Mouse (Mus musculus): ENCODE data around the gene Ppp1r10. TPM values are rescaled to one million over a fixed set of nuclear protein-coding genes. Genes with fewer than 3 reads are reported as not detected.
A peak's percentile ranks its signal among the peaks of the same experiment; 100 is the strongest.

Ppp1r10 gene
- polyA plus RNA-seq, 1 experiment from 2014 or later: 43.9 TPM

DNA sequence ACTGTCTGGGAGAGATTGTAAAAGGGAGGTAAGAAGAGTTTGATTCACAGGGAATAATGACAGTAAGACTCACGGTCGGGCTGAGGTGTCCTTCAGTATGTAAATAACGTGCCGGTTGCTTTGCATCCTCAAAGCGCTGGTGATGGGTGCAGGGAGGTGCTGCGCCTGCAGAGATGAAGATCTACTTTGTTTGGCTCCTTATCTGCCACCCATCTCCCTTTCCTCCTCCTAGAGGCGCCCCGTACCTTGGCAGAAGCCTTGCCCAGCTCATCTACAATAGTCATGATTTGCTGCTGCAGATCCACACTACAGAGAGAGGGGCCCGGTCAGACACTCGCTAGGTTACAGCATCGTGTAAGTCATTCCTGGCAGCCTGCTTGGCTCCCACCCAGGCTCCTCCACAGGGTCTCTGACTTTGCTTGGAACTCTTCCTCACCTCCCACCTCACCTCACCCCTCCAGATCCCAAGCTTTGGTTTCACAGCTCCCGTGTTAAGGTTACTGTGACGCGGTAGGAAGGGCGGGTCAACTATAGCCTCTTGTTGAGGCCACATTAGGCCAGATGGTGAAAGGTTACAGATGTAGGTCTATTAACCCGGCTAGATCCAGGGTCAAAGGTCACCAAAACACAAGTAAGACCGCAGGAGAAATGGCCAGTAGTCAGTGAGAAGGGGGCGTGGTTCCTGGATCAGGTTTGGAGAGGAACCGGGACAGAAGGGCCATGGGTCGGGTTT, 6.9 kb upstream of the Ppp1r10 start:
- WGBS: 24% methylated on average over 20 of the region's 20 CpGs
- H3K4me1 ChIP-seq (ENCODE audit: control insufficient read depth, insufficient read depth, low read length): peaks cover 7% of the 10 kb centered on the region
- peak overlapping the region; percentile 56 for H3K27ac ChIP-seq (replicated peaks; ENCODE audit: low read depth, low read length)
- peaks cover 2% of the 10 kb centered on the region; the same call in 1 of the 2 replicates for H3K36me3 ChIP-seq (ENCODE audit: control insufficient read depth, insufficient read depth, low read length)
- H3K27me3 ChIP-seq (ENCODE audit: control insufficient read depth, insufficient read depth, low read length): no peaks in the 10 kb centered on the region
- DNase-seq (ENCODE audit: low spot score) (peak; percentile 42), ATAC-seq (ENCODE audit: insufficient number of reproducible peaks, low FRiP score, low TSS enrichment, low read depth) (peak; percentile 34)
- H3K4me3 ChIP-seq (ENCODE audit: low read depth, low read length): peak overlapping the region; percentile 71
- peak overlapping the region; percentile 85 for H3K9ac ChIP-seq (ENCODE audit: low read length)
- peak overlapping the region; percentile 92 for H3K4me2 ChIP-seq (ENCODE audit: low read depth, severe bottlenecking)
- H3K9me3 ChIP-seq (ENCODE audit: control insufficient read depth, low read length): no peaks in the 10 kb centered on the region

DNA sequence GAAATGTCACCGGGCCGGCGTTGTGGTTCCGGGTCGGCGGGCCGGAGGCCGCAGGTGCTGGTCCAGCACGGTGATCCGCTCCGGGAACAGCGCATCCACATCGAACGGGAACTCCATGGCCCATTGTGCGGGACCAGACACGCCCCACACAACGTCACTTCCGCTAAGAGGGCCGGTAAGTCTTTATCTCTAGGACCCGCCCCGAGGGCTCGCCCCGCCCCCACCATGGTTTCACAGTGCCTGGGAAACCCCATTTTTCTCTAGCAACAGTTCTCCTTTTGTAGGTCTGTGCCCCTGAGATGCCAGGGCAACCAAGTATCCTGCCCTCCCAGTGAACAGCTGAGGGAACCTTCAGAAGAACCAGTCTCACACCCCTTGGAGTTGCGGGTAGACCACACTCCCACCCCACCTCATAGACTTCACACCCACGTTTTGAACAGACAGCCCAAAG, 6.3 kb upstream of the Ppp1r10 start, which contains the start of gene Atat1:
Atat1 (minus strand) TSS at position 157 of the 451 bp plus-strand sequence.
- 5% methylated on average over 25 of the region's 25 CpGs for WGBS
- no peaks in the 10 kb centered on the region for H3K9me3 ChIP-seq (ENCODE audit: control insufficient read depth, low read length)

DNA sequence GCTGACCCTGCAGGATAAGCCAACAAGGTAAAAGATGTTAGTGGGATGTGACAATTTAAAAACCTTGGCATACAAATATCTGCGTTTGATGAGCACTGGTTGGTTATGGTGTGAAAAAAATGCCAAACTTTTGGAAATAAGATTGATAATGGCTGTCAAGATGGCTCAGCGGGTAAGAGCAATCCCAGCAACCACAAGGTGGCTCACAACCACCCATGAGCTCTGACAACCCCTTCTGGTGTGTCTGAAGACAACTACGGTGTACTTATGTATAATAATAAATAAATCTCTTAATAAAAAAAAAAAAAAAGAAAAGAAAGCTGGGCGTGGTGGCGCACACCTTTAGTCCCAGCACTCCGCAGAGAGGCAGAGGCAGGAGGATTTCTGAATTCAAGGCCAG, 1.3 kb upstream of the Ppp1r10 start:
- Histone ChIP-seq H3K36me3 (ENCODE audit: control insufficient read depth, insufficient read depth, low read length) (no peaks in the 10 kb centered on the region), H3K27me3 (ENCODE audit: control insufficient read depth, insufficient read depth, low read length) (no peaks in the 10 kb centered on the region), H3K4me3 (ENCODE audit: low read depth, low read length) (peak overlapping the region; percentile 78), H3K9ac (ENCODE audit: low read length) (no peak overlapping the region), H3K4me2 (ENCODE audit: low read depth, severe bottlenecking) (peak overlapping the region; percentile 84; the same call in 1 of the 2 replicates), H3K27ac (replicated peaks; ENCODE audit: low read depth, low read length) (no peak overlapping the region), H3K9me3 (ENCODE audit: control insufficient read depth, low read length) (no peaks in the 10 kb centered on the region), H3K4me1 (ENCODE audit: control insufficient read depth, insufficient read depth, low read length) (peaks cover 8% of the 10 kb centered on the region; the same call in 1 of the 2 replicates)
- ATAC-seq (ENCODE audit: insufficient number of reproducible peaks, low FRiP score, low TSS enrichment, low read depth) (no peak), DNase-seq (ENCODE audit: low spot score) (no peak)
- 86% methylated on average over 6 of the region's 6 CpGs for WGBS

More for the DNA sequence above, 6.3 kb upstream of the Ppp1r10 start, which contains the start of gene Atat1:
- peak within 1 kb of the TSS; percentile 85 for H3K9ac ChIP-seq (ENCODE audit: low read length)
- H3K4me3 ChIP-seq (ENCODE audit: low read depth, low read length): peak within 1 kb of the TSS; percentile 71
- H3K4me2 ChIP-seq (ENCODE audit: low read depth, severe bottlenecking): peak within 1 kb of the TSS; percentile 92
- DNase-seq (ENCODE audit: low spot score) (peak; percentile 98), ATAC-seq (ENCODE audit: insufficient number of reproducible peaks, low FRiP score, low TSS enrichment, low read depth) (peak; percentile 87)
- peaks cover 2% of the 10 kb centered on the region; the same call in 1 of the 2 replicates for H3K36me3 ChIP-seq (ENCODE audit: control insufficient read depth, insufficient read depth, low read length)
- no peaks in the 10 kb centered on the region for H3K27me3 ChIP-seq (ENCODE audit: control insufficient read depth, insufficient read depth, low read length)
- peak within 1 kb of the TSS; percentile 56 for H3K27ac ChIP-seq (replicated peaks; ENCODE audit: low read depth, low read length)
- H3K4me1 ChIP-seq (ENCODE audit: control insufficient read depth, insufficient read depth, low read length): peaks cover 7% of the 10 kb centered on the region

DNA sequence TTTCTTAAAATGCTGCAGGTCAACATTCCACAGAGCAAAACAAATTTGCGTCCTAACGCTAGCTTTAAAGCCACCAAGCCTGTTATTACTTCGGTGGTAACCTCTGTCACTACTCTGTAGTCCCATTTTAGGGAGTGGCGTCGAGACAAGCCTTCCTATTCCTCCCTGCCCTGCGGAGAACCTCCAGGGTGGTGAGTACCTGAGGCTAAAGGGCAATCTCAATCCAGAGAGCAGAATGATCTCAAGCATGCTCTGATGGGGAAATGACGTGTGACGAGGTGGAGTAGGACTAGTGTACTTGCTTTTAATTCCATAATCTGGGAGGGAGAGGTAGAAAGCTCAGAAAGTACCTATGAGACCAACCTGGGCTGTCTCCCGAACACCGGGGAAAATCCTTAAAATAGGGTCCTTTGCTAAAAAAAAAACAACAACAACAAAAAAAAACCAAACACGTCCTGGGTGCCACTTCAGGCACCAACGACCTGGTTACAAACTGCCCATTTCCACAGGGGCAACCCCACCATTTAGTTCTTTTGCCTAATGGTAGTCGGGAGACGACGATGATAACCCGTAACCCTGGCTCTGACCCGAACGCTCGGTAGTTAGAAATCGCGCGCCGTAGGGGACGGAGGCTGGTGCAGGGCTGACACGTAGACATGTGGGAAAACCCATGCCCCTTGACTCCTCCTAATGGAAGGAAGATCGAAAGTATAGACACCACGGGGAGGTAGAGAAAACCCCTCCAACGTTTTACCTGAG, 517 bp upstream of the Ppp1r10 start:
- Histone ChIP-seq H3K9me3 (ENCODE audit: control insufficient read depth, low read length) (no peaks in the 10 kb centered on the region), H3K9ac (ENCODE audit: low read length) (peak overlapping the region; percentile 64), H3K27me3 (ENCODE audit: control insufficient read depth, insufficient read depth, low read length) (no peaks in the 10 kb centered on the region), H3K4me3 (ENCODE audit: low read depth, low read length) (peak overlapping the region; percentile 78), H3K27ac (replicated peaks; ENCODE audit: low read depth, low read length) (peak overlapping the region; percentile 38; the same call in 1 of the 2 replicates), H3K4me1 (ENCODE audit: control insufficient read depth, insufficient read depth, low read length) (peaks cover 8% of the 10 kb centered on the region; the same call in 1 of the 2 replicates), H3K4me2 (ENCODE audit: low read depth, severe bottlenecking) (peak overlapping the region; percentile 84), H3K36me3 (ENCODE audit: control insufficient read depth, insufficient read depth, low read length) (no peaks in the 10 kb centered on the region)
- DNase-seq (ENCODE audit: low spot score) (no peak), ATAC-seq (ENCODE audit: insufficient number of reproducible peaks, low FRiP score, low TSS enrichment, low read depth) (no peak; the same call in 1 of the 2 replicates)
- 2% methylated on average over 28 of the region's 28 CpGs for WGBS

DNA sequence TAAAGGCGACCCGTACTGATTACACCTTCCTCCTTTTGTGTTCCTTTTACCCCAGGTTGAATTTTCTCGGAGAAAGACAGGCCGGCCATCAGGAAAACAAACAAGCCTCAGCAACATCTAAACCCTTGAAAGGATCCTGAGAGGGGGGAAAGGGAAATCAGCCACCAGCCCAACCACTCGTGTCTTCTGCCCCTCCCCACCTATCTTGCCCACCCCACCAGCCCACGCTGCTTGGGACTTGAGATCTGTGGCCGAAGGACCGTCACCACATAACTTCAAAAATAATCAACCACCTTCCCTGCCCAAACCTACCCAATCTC, 869 bp downstream of the Ppp1r10 start:
- Histone ChIP-seq H3K9ac (ENCODE audit: low read length) (peak overlapping the region; percentile 98), H3K27ac (replicated peaks; ENCODE audit: low read depth, low read length) (peak overlapping the region; percentile 80), H3K4me2 (ENCODE audit: low read depth, severe bottlenecking) (peak overlapping the region; percentile 69), H3K4me3 (ENCODE audit: low read depth, low read length) (peak overlapping the region; percentile 78), H3K9me3 (ENCODE audit: control insufficient read depth, low read length) (no peaks in the 10 kb centered on the region), H3K27me3 (ENCODE audit: control insufficient read depth, insufficient read depth, low read length) (no peaks in the 10 kb centered on the region), H3K36me3 (ENCODE audit: control insufficient read depth, insufficient read depth, low read length) (no peaks in the 10 kb centered on the region), H3K4me1 (ENCODE audit: control insufficient read depth, insufficient read depth, low read length) (peaks cover 8% of the 10 kb centered on the region; the same call in 1 of the 2 replicates)
- 0% methylated on average over 8 of the region's 8 CpGs for WGBS
- peak; percentile 66 for DNase-seq (ENCODE audit: low spot score)
- ATAC-seq (ENCODE audit: insufficient number of reproducible peaks, low FRiP score, low TSS enrichment, low read depth): no peak

DNA sequence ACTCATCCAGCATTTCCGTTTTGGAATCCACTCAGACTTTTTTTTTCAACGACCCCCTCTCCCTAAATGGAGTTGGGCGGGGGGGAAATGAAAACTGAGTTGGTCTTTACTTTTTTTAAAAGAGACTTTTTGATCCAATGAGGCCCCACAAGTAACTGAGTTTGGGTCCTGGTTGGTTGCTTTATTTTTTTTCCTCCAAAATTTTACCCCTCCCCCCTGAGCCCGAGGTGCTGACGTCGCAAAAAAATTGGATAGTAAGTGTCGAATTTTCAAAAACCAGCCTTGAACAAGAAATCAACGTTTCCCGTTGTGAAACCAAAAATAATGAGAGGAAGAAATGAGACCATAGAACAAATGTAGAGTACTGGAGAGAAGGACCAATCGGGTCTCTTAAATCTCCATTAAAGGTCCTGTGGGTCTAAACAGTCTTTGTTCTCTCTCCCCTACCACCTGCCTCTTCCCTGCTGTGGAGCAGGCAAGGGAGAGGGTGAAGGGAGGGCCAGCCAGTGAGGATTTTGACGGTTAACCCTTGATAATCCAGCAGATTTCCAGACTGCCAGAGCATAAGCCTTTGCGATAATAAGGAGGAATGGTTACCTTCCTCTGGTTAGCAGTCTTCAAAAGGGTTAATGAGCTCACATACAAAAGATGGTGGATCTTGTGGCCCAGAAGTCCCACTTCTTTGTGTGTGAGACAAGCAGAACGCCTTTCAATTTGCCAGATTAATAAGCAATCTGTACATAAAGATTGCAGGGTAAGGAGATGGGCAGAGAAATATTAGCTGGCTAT, 1.4 kb downstream of the Ppp1r10 start:
- H3K4me1 ChIP-seq (ENCODE audit: control insufficient read depth, insufficient read depth, low read length): peaks cover 8% of the 10 kb centered on the region; the same call in 1 of the 2 replicates
- under 1% methylated on average over 13 of the region's 13 CpGs for WGBS
- DNase-seq (ENCODE audit: low spot score) (peak; percentile 73), ATAC-seq (ENCODE audit: insufficient number of reproducible peaks, low FRiP score, low TSS enrichment, low read depth) (no peak)
- peak overlapping the region; percentile 69 for H3K4me2 ChIP-seq (ENCODE audit: low read depth, severe bottlenecking)
- peak overlapping the region; percentile 98 for H3K9ac ChIP-seq (ENCODE audit: low read length)
- no peaks in the 10 kb centered on the region for H3K36me3 ChIP-seq (ENCODE audit: control insufficient read depth, insufficient read depth, low read length)
- H3K4me3 ChIP-seq (ENCODE audit: low read depth, low read length): peak overlapping the region; percentile 78
- no peaks in the 10 kb centered on the region for H3K9me3 ChIP-seq (ENCODE audit: control insufficient read depth, low read length)
- peak overlapping the region; percentile 80 for H3K27ac ChIP-seq (replicated peaks; ENCODE audit: low read depth, low read length)
- no peaks in the 10 kb centered on the region for H3K27me3 ChIP-seq (ENCODE audit: control insufficient read depth, insufficient read depth, low read length)

DNA sequence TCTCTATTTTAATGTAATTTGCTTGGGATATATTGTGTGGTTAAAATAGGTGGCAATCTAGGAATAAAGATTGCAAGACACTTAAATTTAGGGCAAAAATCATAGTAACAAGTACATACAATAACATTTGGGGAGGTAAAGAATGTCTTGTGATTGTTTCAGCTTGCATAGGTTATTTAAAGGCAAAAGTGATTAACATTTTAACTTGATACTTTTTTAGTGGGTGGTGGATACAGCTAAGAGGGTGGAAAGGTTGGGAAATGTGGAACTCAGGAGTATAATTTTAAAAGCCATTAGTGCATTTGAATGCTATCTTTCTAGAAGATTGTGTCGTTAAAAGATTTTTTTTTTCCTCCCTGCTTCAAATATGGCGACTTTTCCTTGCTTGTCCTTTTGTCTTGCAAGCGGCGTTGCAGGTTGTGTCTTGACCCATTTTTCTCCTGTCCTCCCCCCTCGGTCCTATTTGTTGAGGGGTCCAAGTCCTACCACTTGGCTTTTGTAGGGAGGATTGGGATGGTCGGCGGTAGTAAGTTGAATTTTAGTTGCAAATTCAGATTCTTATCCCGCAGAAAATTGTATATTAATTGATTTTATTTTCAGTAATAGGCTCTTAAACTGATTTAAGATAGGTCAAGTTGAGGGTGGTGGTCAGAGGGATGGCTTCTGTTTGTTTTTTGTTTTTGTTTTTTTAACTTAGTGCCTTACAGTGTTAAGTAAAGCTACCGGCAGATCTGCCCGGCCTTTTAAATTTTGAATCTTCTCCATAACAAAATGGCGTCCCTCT, 2.2 kb downstream of the Ppp1r10 start:
- peak overlapping the region; percentile 69 for H3K4me2 ChIP-seq (ENCODE audit: low read depth, severe bottlenecking)
- H3K9me3 ChIP-seq (ENCODE audit: control insufficient read depth, low read length): no peaks in the 10 kb centered on the region
- H3K4me1 ChIP-seq (ENCODE audit: control insufficient read depth, insufficient read depth, low read length): peaks cover 8% of the 10 kb centered on the region; the same call in 1 of the 2 replicates
- no peaks in the 10 kb centered on the region; the same call in 1 of the 2 replicates for H3K36me3 ChIP-seq (ENCODE audit: control insufficient read depth, insufficient read depth, low read length)
- H3K27me3 ChIP-seq (ENCODE audit: control insufficient read depth, insufficient read depth, low read length): no peaks in the 10 kb centered on the region
- peak overlapping the region; percentile 80 for H3K27ac ChIP-seq (replicated peaks; ENCODE audit: low read depth, low read length)
- DNase-seq (ENCODE audit: low spot score) (peak; percentile 74), ATAC-seq (ENCODE audit: insufficient number of reproducible peaks, low FRiP score, low TSS enrichment, low read depth) (no peak)
- H3K9ac ChIP-seq (ENCODE audit: low read length): peak overlapping the region; percentile 98
- peak overlapping the region; percentile 78 for H3K4me3 ChIP-seq (ENCODE audit: low read depth, low read length)
- under 1% methylated on average over 11 of the region's 11 CpGs for WGBS

All from limb, embryonic 11.5 days (tissue).